Mouse (Mus musculus) forebrain, embryonic 13.5 days (tissue): ENCODE results near the gene Crybb2. TPM values are rescaled to one million over a fixed set of nuclear protein-coding genes. Genes with fewer than 3 reads are reported as not detected.

Experiments used
- ATAC-seq: fragments of 200-750 bp; cut with Nextera tagmentation; 2 replicates; pipeline ENCODE4 v1.8.0; 2017
- H3K27ac ChIP-seq: fragments of 300-500 bp; sonication (generic); 2 replicates; pipeline ENCODE4 v1.5.1; 2015; ENCODE audit warnings: inconsistent platforms, mild to moderate bottlenecking, moderate library complexity
- H3K27me3 ChIP-seq: fragments of 300-500 bp; sonication (generic); 2 replicates; pipeline ENCODE4 v1.6.1; 2015; ENCODE audit warnings: mild to moderate bottlenecking, inconsistent platforms
- H3K36me3 ChIP-seq: fragments of 300-500 bp; sonication (generic); 2 replicates; pipeline ENCODE4 v1.6.1; 2015; ENCODE audit warnings: mild to moderate bottlenecking, inconsistent platforms; ENCODE audit not compliant: poor library complexity, severe bottlenecking
- H3K4me1 ChIP-seq: fragments of 300-500 bp; sonication (generic); 2 replicates; pipeline ENCODE4 v1.6.1; 2015; ENCODE audit warnings: inconsistent platforms
- H3K4me2 ChIP-seq: fragments of 300-500 bp; sonication (generic); 2 replicates; pipeline ENCODE4 v1.6.1; 2015; ENCODE audit warnings: inconsistent platforms, mild to moderate bottlenecking, moderate library complexity
- H3K4me3 ChIP-seq: fragments of 300-500 bp; sonication (generic); 2 replicates; pipeline ENCODE4 v1.5.1; 2015; ENCODE audit warnings: mild to moderate bottlenecking, inconsistent platforms
- H3K9ac ChIP-seq: fragments of 300-500 bp; sonication (generic); 2 replicates; pipeline ENCODE4 v1.6.1; 2015; ENCODE audit warnings: mild to moderate bottlenecking, inconsistent platforms
- H3K9me3 ChIP-seq: fragments of 300-500 bp; sonication (generic); replicated peaks from 2 replicates; pipeline ENCODE4 v1.6.1; 2016; ENCODE audit warnings: inconsistent platforms
- WGBS: fragments of 180-500 bp; shearing (Covaris S2); methylation state at CpG from one replicate; pipeline ENCODE4 v1.1.7; 2015; 5-methylcytosine and 5-hydroxymethylcytosine counted together
- polyA plus RNA-seq: library from polyadenylated mRNA; unstranded; fragments of >200 nt; fragmentation: Nextera tagmentation; extraction: Ambion mirVana; gene quantifications from 2 replicates; pipeline ENCODE4 v1.2.1, GENCODE M21; 2015

Gene Crybb2
- polyA plus RNA-seq, 1 experiment from 2014 or later: not detected

- ATAC-seq: no peak
- no peak overlapping the region for H3K4me3 ChIP-seq
These were observed 17.5 kb upstream of the Crybb2 start for GRCm38 (mm10) chr5:113087465-113087864.

GRCm38 (mm10) chr5:113086990-113087389 lies 17.1 kb upstream of the Crybb2 start:
- H3K9ac ChIP-seq: no peak overlapping the region
- no peaks in the 10 kb centered on the region for H3K9me3 ChIP-seq
- peaks cover 21% of the 10 kb centered on the region; the same call in 1 of the 2 replicates for H3K36me3 ChIP-seq
- no peak for ATAC-seq
- no peak overlapping the region for H3K4me3 ChIP-seq
- H3K27ac ChIP-seq: peak overlapping the region; percentile 48; the same call in 1 of the 2 replicates
- 0 out of 2 replicates have a peak, but pooled peaks cover 13% of the 10 kb centered on the region for H3K4me1 ChIP-seq
- no peaks in the 10 kb centered on the region for H3K27me3 ChIP-seq
- no peak overlapping the region for H3K4me2 ChIP-seq
- WGBS: 68% methylated on average over 4 of the region's 4 CpGs

More at GRCm38 (mm10) chr5:113087465-113087864, 17.5 kb upstream of the Crybb2 start:
- Histone ChIP-seq H3K4me2 (no peak overlapping the region), H3K27me3 (no peaks in the 10 kb centered on the region), H3K9ac (no peak overlapping the region), H3K4me1 (0 out of 2 replicates have a peak, but pooled peaks cover 13% of the 10 kb centered on the region), H3K27ac (no peak overlapping the region), H3K36me3 (peaks cover 26% of the 10 kb centered on the region; the same call in 1 of the 2 replicates), H3K9me3 (no peaks in the 10 kb centered on the region)
- 91% methylated on average over 1 of the region's 2 CpGs for WGBS

GRCm38 (mm10) chr5:113086439-113086838 lies 16.5 kb upstream of the Crybb2 start:
- H3K4me2 ChIP-seq: no peak overlapping the region
- peak overlapping the region; percentile 48 for H3K27ac ChIP-seq
- 0 out of 2 replicates have a peak, but pooled peaks cover 13% of the 10 kb centered on the region for H3K4me1 ChIP-seq
- no peaks in the 10 kb centered on the region for H3K9me3 ChIP-seq
- ATAC-seq: no peak
- 79% methylated on average over 12 of the region's 12 CpGs for WGBS
- H3K27me3 ChIP-seq: no peaks in the 10 kb centered on the region
- no peak overlapping the region for H3K4me3 ChIP-seq
- H3K9ac ChIP-seq: no peak overlapping the region
- H3K36me3 ChIP-seq: peaks cover 18% of the 10 kb centered on the region; the same call in 1 of the 2 replicates

- Histone ChIP-seq H3K4me3 (no peak overlapping the region), H3K9ac (no peak overlapping the region), H3K27ac (0 out of 2 replicates have a peak overlapping the region, but pooled peaks have one; percentile 48), H3K9me3 (no peaks in the 10 kb centered on the region), H3K4me2 (no peak overlapping the region), H3K36me3 (peaks cover 16% of the 10 kb centered on the region; the same call in 1 of the 2 replicates), H3K4me1 (0 out of 2 replicates have a peak, but pooled peaks cover 13% of the 10 kb centered on the region), H3K27me3 (no peaks in the 10 kb centered on the region)
- WGBS: 77% methylated on average over 2 of the region's 2 CpGs
- no peak for ATAC-seq
These were observed 16.0 kb upstream of the Crybb2 start for GRCm38 (mm10) chr5:113085931-113086330.

GRCm38 (mm10) chr5:113084309-113084708 lies 14.4 kb upstream of the Crybb2 start:
- no peak overlapping the region for H3K27ac ChIP-seq
- no peak overlapping the region for H3K9ac ChIP-seq
- H3K27me3 ChIP-seq: no peaks in the 10 kb centered on the region
- H3K9me3 ChIP-seq: no peaks in the 10 kb centered on the region
- WGBS: 91% methylated on average over 2 of the region's 2 CpGs
- 0 out of 2 replicates have a peak, but pooled peaks cover 13% of the 10 kb centered on the region for H3K4me1 ChIP-seq
- H3K4me2 ChIP-seq: no peak overlapping the region
- H3K36me3 ChIP-seq: peaks cover 2% of the 10 kb centered on the region; the same call in 1 of the 2 replicates
- no peak for ATAC-seq
- H3K4me3 ChIP-seq: no peak overlapping the region

- Histone ChIP-seq H3K4me3 (no peak overlapping the region), H3K9ac (no peak overlapping the region), H3K9me3 (no peaks in the 10 kb centered on the region), H3K36me3 (no peaks in the 10 kb centered on the region), H3K4me2 (no peak overlapping the region), H3K27ac (no peak overlapping the region), H3K27me3 (no peaks in the 10 kb centered on the region), H3K4me1 (0 out of 2 replicates have a peak, but pooled peaks cover 13% of the 10 kb centered on the region)
- ATAC-seq: no peak
- WGBS: 79% methylated on average over 19 of the region's 19 CpGs
These were observed 12.6 kb upstream of the Crybb2 start for GRCm38 (mm10) chr5:113082356-113083168.

GRCm38 (mm10) chr5:113081439-113081838 lies 11.5 kb upstream of the Crybb2 start, which contains the start of gene Crybb3:
Crybb3 (minus strand) TSS chr5:113081584.
- no peak within 1 kb of the TSS for H3K9ac ChIP-seq
- no peaks in the 10 kb centered on the region for H3K9me3 ChIP-seq
- H3K36me3 ChIP-seq: no peaks in the 10 kb centered on the region
- no peak within 1 kb of the TSS for H3K4me3 ChIP-seq
- no peak within 1 kb of the TSS for H3K4me2 ChIP-seq
- H3K4me1 ChIP-seq: 0 out of 2 replicates have a peak, but pooled peaks cover 8% of the 10 kb centered on the region
- ATAC-seq: no peak
- no peak within 1 kb of the TSS for H3K27ac ChIP-seq
- no peaks in the 10 kb centered on the region for H3K27me3 ChIP-seq
- WGBS: 82% methylated on average over 8 of the region's 8 CpGs

- H3K4me3 ChIP-seq: no peak overlapping the region
- H3K27me3 ChIP-seq: no peaks in the 10 kb centered on the region
- 0 out of 2 replicates have a peak, but pooled peaks cover 4% of the 10 kb centered on the region for H3K4me1 ChIP-seq
- H3K9me3 ChIP-seq: no peaks in the 10 kb centered on the region
- no peak overlapping the region for H3K27ac ChIP-seq
- WGBS: 90% methylated on average over 9 of the region's 9 CpGs
- no peak for ATAC-seq
- no peak overlapping the region for H3K9ac ChIP-seq
- no peak overlapping the region for H3K4me2 ChIP-seq
- no peaks in the 10 kb centered on the region for H3K36me3 ChIP-seq
These were observed 11.1 kb upstream of the Crybb2 start for GRCm38 (mm10) chr5:113081020-113081419.

GRCm38 (mm10) chr5:113079783-113080182 lies 9.9 kb upstream of the Crybb2 start:
- Histone ChIP-seq H3K9ac (no peak overlapping the region), H3K4me3 (no peak overlapping the region), H3K4me1 (no peaks in the 10 kb centered on the region), H3K9me3 (no peaks in the 10 kb centered on the region), H3K36me3 (no peaks in the 10 kb centered on the region), H3K27me3 (no peaks in the 10 kb centered on the region), H3K4me2 (peak overlapping the region; percentile 45), H3K27ac (no peak overlapping the region)
- no peak for ATAC-seq
- 14% methylated on average over 21 of the region's 21 CpGs for WGBS

- ATAC-seq: no peak
- no peaks in the 10 kb centered on the region for H3K4me1 ChIP-seq
- 70% methylated on average over 5 of the region's 5 CpGs for WGBS
- no peak overlapping the region for H3K4me3 ChIP-seq
- H3K9me3 ChIP-seq: no peaks in the 10 kb centered on the region
- no peak overlapping the region for H3K4me2 ChIP-seq
- no peak overlapping the region for H3K27ac ChIP-seq
- H3K36me3 ChIP-seq: no peaks in the 10 kb centered on the region
- no peak overlapping the region for H3K9ac ChIP-seq
- no peaks in the 10 kb centered on the region for H3K27me3 ChIP-seq
These were observed 8.8 kb upstream of the Crybb2 start for GRCm38 (mm10) chr5:113078686-113079085.

- 5% methylated on average over 16 of the region's 16 CpGs for WGBS
- no peak overlapping the region for H3K27ac ChIP-seq
- no peaks in the 10 kb centered on the region for H3K9me3 ChIP-seq
- H3K27me3 ChIP-seq: 0 out of 2 replicates have a peak, but pooled peaks cover 3% of the 10 kb centered on the region
- H3K4me1 ChIP-seq: peaks cover 8% of the 10 kb centered on the region; the same call in 1 of the 2 replicates
- H3K4me2 ChIP-seq: no peak overlapping the region
- H3K4me3 ChIP-seq: no peak overlapping the region
- peak; percentile 63 for ATAC-seq
- H3K36me3 ChIP-seq: no peaks in the 10 kb centered on the region
- H3K9ac ChIP-seq: no peak overlapping the region
These were observed 15.6 kb downstream of the Crybb2 start for GRCm38 (mm10) chr5:113054308-113054707.

- Histone ChIP-seq H3K9ac (no peak overlapping the region), H3K4me3 (no peak overlapping the region), H3K4me2 (no peak overlapping the region), H3K9me3 (no peaks in the 10 kb centered on the region), H3K36me3 (no peaks in the 10 kb centered on the region), H3K4me1 (peaks cover 11% of the 10 kb centered on the region; the same call in 1 of the 2 replicates), H3K27ac (no peak overlapping the region), H3K27me3 (no peaks in the 10 kb centered on the region)
- no peak for ATAC-seq
- WGBS: 65% methylated on average over 7 of the region's 7 CpGs
These were observed 19.2 kb downstream of the Crybb2 start for GRCm38 (mm10) chr5:113050581-113051185.
